Mouse (Mus musculus) CD4-positive, CD25-positive, alpha-beta regulatory T cell, adult 4 months (primary cell): ENCODE data around the gene Map1a. TPM values are rescaled to one million over a fixed set of nuclear protein-coding genes. Genes with fewer than 3 reads are reported as not detected.

Experiments used
- ATAC-seq: one replicate; pipeline ENCODE4 v1.8.0; 2017
- polyA plus RNA-seq, 2 experiments: library from polyadenylated mRNA; unstranded; fragments of 100-300 nt; shearing (Covaris generic); gene quantifications; one replicate each; pipeline ENCODE4 v1.2.1; 2017

Gene Map1a
- polyA plus RNA-seq = under 1 TPM; 0.03 to 0.09 TPM

DNA sequence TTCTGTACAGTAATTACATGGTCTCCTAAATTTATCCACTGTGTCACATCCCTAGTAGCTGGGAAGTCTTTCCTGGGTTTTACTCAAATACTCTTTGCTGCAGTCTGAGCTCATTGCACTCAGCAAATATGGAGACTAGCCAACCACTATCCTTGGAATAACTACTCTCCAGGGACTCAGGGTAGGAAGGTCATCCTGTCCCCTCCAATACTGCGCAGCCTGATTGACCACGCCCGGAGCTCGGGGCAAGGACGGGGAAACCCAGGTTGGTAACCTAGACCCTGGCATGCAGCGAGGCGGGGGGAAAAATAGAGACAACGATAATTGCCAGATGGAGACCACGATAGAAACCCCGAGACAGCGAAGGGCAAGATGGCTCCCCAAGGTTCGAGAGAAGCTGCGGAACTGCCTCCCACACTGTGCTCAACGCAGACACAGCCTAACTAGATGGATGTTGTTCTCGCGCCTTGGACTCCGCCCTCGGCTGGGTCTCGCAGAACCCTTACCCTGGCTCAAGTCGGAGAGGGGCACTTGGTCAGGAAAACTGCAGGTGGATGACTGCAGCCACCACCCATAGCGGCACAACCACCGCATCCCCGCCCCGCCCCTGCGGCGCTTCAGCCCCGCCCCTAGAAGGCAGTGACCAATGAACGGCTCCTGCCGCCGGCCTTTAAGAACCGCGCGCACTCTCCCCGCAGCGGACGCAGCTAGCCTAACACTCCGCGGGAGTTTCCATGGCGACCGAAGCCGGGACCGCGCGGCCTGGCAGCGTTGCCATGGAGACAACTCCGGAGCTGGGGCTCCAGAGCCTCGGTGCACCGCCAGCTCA, at the start of gene Map1a:
Gene Map1a (plus strand): TSS at position 700 of the 829 bp plus-strand sequence.
- ATAC-seq = peak; percentile 98

DNA sequence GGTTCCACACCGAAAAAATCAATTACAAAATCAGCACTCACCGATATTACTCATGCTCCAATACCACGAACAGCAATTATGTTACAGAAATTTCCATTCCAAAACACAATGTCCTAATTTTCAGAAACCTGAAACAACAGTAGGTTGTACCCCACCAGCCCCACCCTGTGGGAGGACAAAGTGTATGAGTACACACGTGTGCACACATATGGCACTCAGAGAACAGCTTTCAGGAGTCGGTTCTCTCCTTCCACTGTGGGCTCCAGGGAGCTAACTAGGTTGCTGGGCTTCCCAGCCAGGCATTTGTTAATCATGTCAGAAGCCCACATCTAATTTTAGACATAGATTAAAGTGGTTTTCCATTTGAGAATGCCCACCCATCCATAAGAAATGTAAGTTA, 45.3 kb upstream of the Map1a start:
- ATAC-seq = no peak

DNA sequence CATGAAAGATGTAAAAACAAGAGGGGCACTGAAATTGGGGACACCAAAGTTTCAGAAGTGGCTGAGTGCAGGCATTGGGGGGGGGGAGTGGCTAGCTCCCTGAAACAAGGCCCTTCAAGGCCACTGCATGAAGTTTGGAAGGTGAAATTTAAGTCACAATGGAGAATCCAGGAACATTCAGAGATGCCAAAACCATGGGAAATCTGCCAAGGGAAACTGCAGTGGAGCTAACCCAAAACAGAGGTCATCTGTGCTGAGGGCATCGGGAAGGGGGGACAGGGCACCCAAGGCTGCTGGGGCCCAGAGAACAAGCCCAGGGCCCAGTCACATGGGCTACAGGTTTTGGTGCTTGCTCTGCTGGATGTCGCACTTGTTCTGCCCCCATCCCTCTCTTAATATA, 39.6 kb upstream of the Map1a start:
- ATAC-seq = no peak

DNA sequence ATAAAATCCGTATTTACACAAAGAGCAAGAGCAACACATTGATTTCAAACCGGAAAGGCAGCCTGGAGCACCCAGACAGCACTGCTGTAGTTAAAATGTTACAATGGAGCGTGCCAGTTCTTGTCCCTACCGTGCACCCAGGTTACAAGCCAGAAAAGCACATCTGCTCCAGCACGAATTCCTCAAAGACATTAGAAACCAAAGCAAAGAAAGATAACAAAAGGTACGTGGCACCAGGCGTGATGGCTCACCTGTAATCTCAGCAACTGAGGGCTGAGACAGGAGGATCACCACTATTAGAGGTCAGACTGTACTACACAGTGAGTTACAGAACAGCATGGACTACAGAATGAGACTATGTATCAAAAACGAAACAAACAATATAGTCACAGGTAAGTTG, 21.0 kb upstream of the Map1a start:
- ATAC-seq = no peak

DNA sequence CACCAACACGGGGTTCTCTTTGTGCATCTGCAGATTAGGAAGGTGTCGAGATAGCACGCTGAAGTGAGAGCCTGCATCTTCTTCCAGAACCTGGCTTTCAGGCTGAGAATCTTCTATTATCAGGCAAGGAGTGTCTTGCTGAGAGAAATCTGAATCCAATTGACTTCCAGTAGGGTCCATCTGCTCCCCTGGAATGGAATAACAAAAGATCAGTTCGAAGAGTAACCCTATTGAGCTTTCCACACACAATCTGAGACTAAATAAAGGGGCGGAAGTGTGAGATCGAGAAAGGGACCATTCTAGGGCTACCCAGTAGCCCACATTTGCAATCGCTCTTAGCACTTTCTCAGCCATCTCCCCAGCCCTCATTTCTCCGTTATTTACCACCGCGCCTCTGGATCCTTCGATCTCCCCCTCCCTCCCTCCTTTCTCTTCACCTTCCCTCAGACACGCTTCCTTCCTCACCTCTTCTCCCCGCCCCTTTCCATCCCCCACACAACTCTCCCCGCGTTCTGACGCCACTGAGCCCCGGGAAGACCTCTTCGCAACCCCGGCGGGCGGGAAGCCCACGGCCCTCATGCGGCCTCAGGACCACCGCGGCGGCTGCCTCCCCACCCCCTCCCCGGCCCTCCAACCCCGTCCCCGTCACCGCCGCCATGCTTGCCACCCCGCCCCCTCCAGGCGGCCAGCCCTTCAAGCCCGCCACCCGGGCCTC, 18.7 kb upstream of the Map1a start:
- ATAC-seq = peak; percentile 40

DNA sequence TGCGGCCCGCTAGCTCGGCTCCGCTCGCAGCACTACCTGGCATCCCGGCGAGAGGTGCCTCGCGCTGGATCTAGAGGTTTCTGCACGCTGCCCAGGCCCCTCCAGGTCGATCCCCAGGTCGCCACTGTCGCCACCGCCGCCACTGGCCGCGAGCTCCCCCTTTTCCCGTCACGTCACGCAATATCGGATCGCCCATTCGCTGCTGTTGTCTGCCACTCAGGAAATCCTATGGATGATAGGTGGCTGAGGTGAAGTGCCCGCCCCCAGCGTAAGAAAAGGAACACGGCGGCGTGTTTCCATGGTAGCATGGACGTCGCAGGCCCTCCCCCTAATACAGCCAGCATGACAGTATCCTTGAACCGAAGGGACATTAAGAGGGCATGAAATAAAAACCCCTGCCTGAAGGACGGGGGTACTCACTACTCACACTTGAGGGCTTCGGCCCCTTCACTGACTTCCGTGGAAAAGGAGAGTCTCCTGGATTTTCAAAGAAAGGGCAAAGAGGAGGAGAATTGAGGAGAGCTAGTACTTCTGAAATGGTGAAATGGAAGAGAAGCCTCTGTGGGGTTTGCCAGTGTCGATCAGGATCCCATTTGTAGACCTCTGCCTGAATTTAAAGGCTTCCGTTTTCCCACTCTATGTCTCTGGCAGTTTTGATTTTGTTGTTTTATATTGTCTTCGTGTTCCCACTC, 18.0 kb upstream of the Map1a start, which contains the start of gene Trp53bp1:
Gene Trp53bp1 (minus strand): TSS at position 172 of the 692 bp plus-strand sequence.
- ATAC-seq = peak; percentile 100

DNA sequence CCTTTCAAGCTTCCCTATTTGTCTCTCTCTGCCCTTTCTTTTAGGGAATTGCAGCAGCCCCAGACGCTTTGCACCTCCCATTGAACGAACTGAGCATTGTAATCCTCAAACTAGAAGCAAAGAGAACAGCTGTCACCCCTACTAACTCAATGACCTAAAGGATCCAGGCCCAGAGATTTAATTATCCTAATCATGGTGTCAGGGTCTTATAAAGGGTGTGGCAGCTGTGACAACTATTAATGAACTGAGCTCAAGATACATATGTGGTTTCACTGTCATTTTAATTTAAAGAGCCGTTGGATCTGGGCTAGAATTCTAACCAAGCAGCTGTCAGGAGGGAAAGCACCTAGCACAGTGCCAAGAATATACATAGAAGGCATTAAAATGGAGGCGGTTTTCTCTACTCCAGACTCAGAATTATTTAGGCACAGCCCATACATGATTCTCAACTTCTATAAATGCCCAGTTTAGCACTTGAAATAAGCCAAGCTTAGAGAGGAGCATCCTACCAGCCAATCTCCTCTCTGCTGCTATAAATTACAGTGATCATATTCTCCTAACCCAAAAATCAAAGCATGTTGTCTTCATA, 17.4 kb upstream of the Map1a start:
- ATAC-seq = no peak

DNA sequence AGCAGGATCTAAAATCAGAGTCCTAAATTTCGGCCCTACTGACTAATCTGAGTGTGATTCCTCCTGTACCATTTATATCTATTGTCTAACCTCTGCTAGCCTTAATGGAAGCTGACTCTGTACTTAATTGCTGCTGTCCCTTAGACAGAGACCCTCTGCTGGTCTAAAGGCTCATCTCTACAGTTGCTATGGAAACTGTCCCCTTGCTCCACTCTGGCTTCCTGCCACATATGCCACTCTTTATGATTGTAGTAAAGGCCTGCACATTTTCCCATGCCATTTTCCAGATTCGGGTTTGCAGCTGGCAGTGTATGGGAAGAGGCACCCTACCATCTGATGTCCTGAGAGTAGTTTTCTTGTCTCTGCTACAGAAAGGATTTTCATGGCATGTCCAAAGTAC, 1.6 kb upstream of the Map1a start:
- no peak for ATAC-seq

DNA sequence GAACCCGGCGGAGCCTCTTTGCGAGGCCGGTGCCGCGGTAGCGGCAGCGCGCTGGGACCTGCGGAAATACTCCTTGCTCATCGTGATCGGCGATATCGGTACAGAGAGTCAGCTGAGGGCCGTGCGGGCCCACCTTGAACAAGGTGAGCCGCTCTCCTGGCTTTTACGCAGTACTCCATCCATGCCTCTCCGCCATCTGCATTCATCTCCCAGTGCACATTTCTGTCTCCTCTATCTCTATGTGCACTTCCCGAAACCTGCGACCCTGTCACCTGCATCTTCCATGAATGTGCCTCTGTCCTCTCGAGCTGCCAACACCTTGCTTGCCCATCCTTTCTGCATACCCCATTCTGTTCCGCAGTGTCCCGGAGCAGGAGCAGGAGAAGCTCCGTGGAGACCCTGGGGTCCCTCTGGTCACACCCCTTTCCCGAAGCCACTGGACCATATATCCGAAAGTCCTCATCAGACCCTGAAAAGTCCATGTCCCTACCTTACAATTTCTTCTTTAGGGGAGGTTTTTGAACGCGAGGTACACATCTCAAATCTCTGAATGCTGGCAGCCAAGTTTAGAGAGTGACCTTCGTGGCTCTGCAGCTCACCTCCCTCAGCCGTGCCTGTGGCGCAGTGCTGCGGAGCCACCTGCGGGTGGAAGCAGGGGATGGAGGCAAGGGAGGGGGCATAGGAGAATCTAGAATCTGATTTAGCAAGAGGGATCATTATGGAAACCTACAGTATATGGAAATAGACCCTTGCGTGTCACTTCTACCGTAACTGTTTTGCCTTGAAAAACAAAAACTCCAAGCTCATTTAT, 535 bp downstream of the Map1a start:
- no peak for ATAC-seq

DNA sequence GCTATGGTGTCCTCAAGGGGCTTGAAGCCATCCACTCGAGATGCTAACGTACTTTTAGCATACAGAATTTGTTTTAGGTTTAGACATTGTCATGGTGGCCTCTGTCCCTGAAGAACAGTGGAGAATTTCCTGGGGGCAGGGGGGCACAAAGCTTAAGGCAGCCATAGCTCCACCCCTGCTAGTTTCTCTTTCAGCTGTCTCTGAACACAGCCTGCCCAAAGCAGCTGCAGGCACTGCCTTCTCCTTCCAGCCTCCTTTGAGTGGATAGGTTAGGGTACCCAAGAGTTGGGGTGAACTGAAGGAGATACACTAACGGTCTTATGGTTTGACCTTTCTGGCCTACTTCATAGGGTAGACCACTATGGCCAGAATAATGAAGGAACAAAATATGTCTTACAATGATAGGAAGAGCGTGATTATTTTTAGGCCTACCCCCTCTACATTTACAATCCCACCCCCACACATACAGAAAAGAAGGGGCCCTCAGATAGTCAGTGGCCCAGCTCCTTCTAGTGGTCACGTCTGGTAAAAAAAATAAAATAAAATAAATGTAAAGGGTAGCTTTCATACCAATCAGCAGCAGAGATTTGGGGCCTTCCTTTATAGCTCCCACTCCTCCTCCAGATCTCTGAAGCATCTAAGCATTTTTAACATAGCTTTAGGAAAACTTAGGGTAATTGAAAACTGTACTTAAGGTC, 3.1 kb downstream of the Map1a start:
- ATAC-seq = no peak

DNA sequence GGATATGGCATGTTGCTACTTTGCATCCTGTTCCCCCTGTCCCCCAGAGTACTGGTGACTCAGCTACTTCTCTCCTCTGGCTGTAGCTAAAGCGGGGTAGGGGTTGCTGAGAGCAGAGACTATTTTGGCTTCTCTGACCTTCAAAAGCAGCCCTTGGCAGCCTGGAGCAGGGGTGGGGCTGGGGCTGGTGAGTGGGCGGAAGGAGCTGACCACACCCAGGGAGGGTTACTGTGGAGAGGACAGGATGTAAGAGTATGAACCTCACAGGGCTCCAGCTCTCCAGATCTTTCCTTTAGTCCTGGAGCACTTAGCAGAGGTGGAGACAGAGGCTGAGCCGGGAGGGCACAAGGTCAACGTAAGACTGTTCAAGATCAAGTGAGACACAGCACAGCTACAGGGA, 4.8 kb downstream of the Map1a start:
- no peak for ATAC-seq

DNA sequence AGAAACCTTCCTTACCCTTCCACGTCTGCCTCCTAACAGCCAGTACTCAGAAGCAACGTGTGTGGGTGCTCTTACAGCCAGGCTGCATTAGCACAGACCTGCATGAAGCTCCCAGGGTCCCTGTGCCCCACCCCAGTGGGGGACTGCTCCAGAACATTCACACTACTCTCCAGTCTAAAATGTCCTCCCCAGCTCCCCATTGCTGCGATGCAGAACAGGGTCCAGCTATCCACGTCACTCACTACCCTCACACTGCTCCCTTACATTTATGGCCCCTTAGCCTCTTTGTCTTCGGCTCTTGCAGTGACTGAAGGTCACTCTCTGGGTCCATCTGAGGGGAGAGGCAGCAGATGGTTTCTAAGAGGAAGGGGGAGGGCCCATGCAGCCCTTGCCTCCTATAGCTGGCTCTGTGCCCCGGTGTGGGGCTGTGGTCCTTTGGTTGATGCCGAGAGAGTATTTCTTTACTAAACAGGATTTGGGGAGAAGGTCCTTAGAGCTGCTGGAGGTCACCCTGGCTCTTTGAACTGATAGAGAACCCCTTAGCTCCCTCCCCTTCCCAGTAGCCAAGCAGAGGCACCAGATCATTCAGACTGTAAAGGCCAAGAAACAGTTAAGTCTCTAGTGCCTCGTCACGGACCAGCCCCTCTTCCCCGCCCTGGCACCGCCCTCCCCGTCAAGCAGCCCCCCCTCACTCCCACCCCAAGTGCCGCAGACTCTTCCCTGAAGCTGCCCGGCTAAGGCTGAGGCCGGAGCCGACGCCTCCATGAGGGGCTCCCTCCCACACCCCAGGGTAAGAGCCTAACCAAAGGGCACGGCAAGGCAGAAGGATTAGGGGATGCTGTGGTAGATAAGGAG, 5.6 kb downstream of the Map1a start:
- no peak for ATAC-seq

DNA sequence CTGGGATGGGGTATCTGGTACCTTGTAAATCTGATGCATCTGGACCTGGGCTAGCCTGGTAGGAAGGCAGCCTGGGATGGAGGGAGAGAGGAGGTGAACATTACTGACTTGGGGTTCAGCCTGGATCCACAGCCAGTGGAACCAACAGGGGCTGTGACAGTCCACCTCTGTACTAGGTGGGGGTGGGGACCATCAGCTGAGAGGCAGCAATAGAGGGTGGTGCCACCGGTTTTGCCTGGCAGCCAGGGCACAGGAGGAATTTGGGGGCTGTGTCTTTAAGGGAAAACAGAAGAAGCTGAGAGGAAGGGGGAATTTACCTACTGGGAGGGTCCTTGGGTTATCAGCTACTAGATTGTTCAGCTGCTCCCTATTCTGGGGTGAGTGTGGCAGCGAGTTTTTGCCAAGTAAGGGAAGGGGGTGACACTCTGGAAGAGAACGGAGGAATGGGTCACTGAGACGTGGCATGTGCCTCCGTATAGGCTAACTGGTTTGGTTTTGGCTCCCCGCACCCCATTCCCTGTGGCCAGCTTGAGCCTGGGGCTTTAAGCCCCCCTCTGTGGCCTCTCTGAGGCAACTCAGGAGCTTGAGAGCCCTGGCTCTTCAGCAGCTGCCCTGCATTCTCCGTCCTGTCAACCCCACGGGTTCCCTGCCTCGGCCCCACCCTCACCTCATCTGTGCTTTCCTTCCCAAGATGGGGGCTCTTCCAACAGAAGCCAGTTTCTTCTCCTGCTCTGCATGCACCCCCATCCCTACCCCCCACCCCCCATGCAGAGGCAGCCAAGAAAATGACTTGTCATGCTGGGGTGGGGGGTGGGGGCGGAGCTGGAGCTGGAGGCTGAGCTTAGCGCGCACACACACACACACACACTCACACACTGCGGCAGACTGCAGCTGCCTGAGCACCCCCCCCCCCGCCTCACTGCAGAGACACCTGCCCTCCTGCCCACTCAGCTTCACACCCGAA, 6.5 kb downstream of the Map1a start:
- no peak for ATAC-seq

DNA sequence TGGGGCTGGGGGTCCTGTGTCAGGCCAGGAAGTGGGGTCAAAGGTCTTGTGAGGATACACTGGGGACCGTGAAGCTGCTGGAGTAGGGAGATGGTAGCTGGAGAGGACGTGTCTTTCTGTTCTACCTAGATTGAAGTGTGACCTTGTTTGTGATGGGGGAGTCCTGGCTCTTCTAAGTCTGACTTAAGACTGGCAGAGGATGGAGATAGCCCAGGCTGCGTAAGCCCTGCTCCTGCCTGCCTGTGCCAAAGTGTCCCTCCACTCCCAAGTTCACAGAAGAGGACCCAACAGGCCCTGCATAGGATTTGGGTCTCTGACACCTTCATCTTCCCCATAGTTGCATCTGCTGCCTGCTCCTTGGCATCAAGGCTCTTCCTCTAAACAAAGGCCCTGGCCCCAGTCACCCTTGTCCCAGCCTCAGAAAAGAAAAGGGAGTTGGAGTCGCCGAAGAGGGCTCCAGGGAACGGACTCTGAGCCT, 7.4 kb downstream of the Map1a start:
- ATAC-seq = no peak

DNA sequence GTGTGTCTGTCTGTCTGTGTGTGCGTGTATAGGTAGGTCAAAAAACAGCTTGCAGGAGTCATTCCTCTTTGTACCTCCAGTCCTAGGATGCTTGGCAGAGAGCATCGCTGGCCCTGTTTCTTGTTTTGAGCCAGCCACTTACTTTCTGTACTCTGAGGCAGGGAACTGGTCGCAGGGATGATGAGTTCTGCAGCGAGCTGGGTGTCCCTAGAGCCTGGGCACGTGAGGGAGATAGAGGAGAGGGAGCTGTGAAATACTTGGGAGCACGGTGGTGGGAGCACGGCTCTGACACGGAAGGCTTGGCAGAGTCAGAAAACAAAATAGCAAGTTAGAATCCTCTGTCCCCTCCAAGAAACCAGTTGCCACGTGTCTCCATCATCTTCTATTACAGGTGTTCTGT, 8.3 kb downstream of the Map1a start:
- ATAC-seq = no peak

DNA sequence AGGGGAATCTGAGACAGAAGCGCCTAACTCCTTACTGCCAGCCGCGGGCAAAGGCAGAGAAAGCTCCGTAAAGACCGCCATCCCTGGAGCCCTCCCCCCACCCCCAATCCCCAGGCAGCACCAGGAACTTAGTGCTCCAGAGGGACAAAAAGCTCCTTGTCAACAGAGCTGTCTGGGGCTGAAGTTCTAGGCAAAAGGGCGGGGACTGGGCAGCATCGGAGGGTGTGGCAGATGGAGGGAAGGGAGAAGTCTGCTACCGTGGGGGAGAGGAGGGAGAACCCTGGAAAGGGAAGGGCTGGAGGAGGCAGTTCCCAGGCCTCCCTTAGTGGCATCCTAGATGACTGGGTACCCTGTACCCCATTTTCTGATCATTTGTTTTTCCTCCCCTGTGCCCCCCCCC, 8.7 kb downstream of the Map1a start:
- no peak for ATAC-seq

DNA sequence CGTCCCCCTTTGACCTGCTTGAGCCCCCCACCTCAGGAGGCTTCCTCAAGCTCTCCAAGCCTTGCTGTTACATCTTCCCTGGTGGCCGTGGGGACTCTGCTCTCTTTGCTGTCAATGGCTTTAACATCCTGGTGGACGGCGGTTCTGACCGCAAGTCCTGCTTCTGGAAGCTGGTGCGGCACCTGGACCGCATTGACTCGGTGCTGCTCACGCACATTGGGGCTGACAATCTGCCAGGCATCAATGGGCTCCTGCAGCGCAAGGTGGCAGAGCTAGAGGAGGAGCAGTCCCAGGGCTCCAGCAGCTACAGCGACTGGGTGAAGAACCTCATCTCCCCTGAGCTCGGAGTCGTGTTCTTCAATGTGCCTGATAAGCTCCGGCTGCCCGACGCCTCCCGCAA, 10.1 kb downstream of the Map1a start:
- ATAC-seq = no peak

DNA sequence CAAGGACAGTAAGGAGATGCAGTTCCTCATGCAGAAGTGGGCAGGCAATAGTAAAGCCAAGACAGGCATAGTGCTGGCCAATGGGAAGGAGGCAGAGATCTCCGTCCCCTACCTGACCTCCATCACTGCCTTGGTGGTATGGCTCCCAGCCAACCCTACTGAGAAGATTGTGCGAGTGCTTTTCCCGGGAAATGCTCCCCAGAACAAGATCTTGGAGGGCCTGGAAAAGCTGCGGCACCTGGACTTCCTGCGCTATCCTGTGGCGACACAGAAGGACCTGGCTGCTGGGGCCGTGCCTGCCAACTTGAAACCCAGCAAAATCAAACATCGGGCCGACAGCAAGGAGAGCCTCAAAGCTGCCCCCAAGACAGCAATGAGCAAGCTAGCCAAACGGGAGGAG, 10.6 kb downstream of the Map1a start:
- no peak for ATAC-seq

DNA sequence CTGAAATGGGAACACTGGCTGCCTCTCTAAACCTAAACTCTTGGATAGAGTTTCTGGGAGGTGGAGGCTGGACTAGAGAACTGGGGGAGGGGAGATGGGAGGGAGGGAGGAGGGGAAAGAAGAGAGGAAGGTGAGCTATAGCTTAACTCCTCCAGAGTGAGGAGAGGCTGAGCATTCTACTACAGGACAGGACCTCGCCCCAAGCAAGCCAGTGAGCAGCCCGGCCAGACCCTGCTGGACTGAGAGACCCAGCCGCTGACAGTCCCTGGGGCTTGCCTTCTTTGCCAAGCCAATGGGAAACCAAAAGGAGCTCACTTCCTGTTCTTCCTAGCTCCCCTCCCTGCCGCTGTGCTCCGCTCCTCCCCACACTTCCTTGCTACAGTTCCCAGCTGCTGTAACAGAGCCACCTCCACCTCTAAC, 19.6 kb downstream of the Map1a start:
- no peak for ATAC-seq
